Mouse (Mus musculus) forebrain, embryonic 12.5 days (tissue): ENCODE measurements around the gene Lpar1. TPM values are rescaled to one million over a fixed set of nuclear protein-coding genes. Genes with fewer than 3 reads are reported as not detected.

ENCODE experiments used
- ATAC-seq: fragments of 200-750 bp; cut with Nextera tagmentation; 2 replicates; pipeline ENCODE4 v1.8.0; 2017; ENCODE audit warnings: moderate TSS enrichment; ENCODE audit not compliant: low FRiP score
- H3K27ac ChIP-seq: fragments of 300-500 bp; sonication (generic); 2 replicates; pipeline ENCODE4 v1.5.1; 2016; ENCODE audit warnings: mild to moderate bottlenecking
- H3K27me3 ChIP-seq: fragments of 300-500 bp; sonication (generic); 2 replicates; pipeline ENCODE4 v1.6.1; 2016; ENCODE audit warnings: mild to moderate bottlenecking
- H3K36me3 ChIP-seq: fragments of 300-500 bp; sonication (generic); replicated peaks from 2 replicates; pipeline ENCODE4 v1.6.1; 2016; ENCODE audit warnings: mild to moderate bottlenecking
- H3K4me1 ChIP-seq: fragments of 300-500 bp; sonication (generic); 2 replicates; pipeline ENCODE4 v1.6.1; 2016
- H3K4me2 ChIP-seq: fragments of 300-500 bp; sonication (generic); 2 replicates; pipeline ENCODE4 v1.6.1; 2016; ENCODE audit warnings: mild to moderate bottlenecking, moderate library complexity
- H3K4me3 ChIP-seq: fragments of 300-500 bp; sonication (generic); replicated peaks from 2 replicates; pipeline ENCODE4 v1.5.1; 2016; ENCODE audit warnings: mild to moderate bottlenecking
- H3K9ac ChIP-seq: fragments of 300-500 bp; sonication (generic); 2 replicates; pipeline ENCODE4 v1.6.1; 2016; ENCODE audit warnings: mild to moderate bottlenecking
- H3K9me3 ChIP-seq: fragments of 300-500 bp; sonication (generic); 2 replicates; pipeline ENCODE4 v1.6.1; 2016
- WGBS: fragments of 180-500 bp; shearing (Covaris S2); methylation state at CpG from one replicate; pipeline ENCODE4 v1.1.7; 2016; 5-methylcytosine and 5-hydroxymethylcytosine counted together
- polyA plus RNA-seq: library from polyadenylated mRNA; unstranded; fragments of >200 nt; fragmentation: Nextera tagmentation; extraction: Ambion mirVana; gene quantifications from 2 replicates; pipeline ENCODE4 v1.2.1, GENCODE M21; 2016

Gene Lpar1
- polyA plus RNA-seq, 1 experiment from 2014 or later, result 50.2 TPM

DNA sequence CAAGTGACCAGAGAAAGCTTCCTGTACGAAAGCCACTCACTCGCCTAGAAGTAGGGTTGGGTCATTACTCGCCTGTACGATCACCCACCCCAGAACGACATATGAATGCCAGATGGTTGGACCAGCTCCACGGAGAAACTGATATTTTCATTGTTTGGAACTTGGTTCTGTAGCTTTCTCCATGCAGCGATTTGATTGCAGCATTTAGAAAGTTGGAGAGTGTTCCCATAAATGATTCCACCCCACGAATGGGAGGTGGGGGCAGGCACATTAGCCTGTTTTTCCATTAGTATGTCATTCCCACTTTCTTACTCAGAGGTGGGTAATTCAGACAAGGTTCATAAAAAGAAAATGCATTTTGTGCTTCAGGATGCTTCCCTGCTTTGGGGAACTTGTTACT is 14.8 kb upstream of the Lpar1 start:
- H3K4me1 ChIP-seq, result peaks cover 6% of the 10 kb centered on the region
- no peak overlapping the region for H3K4me3 ChIP-seq
- H3K9ac ChIP-seq, result no peak overlapping the region
- no peaks in the 10 kb centered on the region for H3K36me3 ChIP-seq
- no peak for ATAC-seq
- H3K9me3 ChIP-seq, result no peaks in the 10 kb centered on the region
- 81% methylated on average over 8 of the region's 8 CpGs for WGBS
- no peak overlapping the region for H3K27ac ChIP-seq
- no peaks in the 10 kb centered on the region for H3K27me3 ChIP-seq
- H3K4me2 ChIP-seq, result no peak overlapping the region

DNA sequence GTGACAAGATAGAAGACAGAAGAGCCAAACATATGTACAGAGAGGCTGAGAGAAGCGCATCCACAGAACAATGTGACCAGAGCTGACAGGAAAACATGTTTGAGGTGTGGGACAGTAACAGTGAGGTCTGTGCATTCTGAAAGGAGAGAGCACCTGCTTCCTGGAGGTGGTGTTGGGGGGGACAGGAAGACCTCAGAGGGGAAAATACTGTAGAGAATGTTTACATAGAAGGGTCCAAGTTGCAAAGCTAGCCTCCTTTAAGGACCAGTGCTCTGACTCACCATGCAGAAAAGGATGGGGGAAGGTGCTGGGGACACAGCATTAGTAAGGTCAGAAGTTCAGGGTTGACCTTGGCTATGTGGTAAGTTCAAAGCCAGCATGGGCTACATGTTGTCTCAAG is 9.1 kb upstream of the Lpar1 start:
- Histone ChIP-seq H3K9ac (no peak overlapping the region), H3K4me1 (no peaks in the 10 kb centered on the region), H3K4me2 (no peak overlapping the region), H3K27ac (no peak overlapping the region), H3K36me3 (no peaks in the 10 kb centered on the region), H3K27me3 (no peaks in the 10 kb centered on the region), H3K4me3 (no peak overlapping the region), H3K9me3 (no peaks in the 10 kb centered on the region)
- 100% methylated on average over 1 of the region's 1 CpGs for WGBS
- ATAC-seq, result no peak

DNA sequence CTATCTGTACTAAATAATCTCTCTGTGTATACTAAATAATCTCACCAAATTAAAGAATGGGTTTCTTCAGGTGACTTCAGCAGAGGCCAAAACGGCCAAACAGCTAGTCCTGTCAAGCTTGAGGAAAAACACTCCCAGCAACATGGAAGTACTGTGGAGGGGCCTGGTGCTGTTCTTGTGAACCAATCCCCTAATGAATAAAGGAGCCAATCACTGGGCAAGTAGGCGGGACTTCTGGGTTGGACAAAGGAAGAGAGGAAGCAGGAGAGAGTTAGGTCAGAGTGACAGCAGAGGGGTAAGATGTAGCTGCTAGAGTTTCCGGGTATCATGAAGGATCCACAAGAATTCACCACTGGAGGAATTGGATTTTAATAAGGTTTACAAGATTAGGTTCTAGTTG is 3.3 kb upstream of the Lpar1 start:
- H3K4me2 ChIP-seq, result no peak overlapping the region
- H3K9ac ChIP-seq, result no peak overlapping the region
- H3K9me3 ChIP-seq, result no peaks in the 10 kb centered on the region
- ATAC-seq, result no peak
- H3K36me3 ChIP-seq, result no peaks in the 10 kb centered on the region
- peaks cover 15% of the 10 kb centered on the region for H3K4me1 ChIP-seq
- 0 out of 2 replicates have a peak, but pooled peaks cover 8% of the 10 kb centered on the region for H3K27me3 ChIP-seq
- H3K4me3 ChIP-seq, result no peak overlapping the region
- WGBS, result 80% methylated on average over 3 of the region's 3 CpGs
- no peak overlapping the region for H3K27ac ChIP-seq

DNA sequence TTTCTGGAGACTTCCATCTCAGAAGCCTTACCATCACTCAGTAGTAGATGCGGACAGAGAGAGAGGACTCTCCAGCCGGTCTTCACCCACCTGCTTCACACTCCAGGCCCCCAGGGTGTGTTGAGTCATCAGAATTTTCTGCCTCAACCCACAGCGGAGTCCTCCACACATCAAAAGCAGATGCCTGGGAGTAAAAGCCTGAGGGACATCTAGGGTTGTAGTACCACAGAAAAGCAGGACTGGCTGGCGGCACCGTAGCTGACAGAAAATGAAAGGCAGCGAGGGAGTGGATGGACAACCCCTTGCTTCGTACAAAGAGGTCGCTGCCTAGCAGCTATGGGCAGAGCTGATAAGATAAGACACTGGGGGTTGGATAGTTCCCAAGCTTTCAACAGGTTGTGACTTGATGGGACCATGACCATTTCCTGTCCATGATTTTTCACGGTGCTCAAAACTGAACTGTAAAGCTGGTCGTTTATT is 701 bp upstream of the Lpar1 start:
- no peak overlapping the region; the same call in 1 of the 2 replicates for H3K4me3 ChIP-seq
- 34% methylated on average over 10 of the region's 10 CpGs for WGBS
- no peak for ATAC-seq

DNA sequence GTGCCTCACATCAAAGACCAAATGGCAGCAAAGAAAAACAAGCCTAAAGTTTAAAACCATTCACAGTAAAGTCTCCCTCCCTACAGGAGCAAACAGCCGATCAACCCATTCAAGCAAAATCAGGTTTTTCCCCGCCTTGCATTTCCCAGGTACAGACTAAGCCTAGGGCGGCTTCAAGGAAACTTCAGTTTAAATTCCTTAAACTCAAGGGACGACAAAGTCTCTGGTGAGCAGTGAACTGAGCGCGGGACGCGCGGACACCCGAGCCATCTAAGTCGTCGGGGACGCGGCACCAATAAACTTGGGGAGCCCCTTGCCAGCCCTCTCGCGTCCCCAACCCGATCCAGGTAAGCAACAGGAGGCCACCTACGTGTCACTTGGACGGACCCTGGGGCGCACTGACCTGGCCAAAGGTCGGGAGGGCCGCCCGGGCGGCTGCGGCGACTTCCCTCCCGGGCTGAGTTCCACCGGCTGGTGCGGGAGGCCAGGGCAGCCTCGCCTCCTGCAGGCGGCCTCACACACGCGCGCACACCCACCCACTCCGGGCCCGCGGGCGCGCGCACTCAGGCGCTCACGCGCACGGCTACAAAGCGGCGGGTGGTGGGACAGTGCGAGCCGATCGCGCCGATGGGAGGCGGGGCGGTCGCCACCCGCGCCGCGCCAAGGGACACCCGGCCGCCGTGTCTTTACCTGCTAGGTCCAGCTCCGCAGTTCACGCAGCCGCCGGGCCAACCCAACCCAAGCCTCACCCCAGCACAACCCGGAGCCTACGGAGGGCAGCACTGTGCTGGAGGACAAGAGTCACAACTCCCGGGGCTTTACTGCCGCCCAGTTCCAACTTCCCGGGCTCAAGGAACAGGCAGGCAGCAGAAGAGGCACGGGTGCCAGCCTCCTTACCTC is 717 bp downstream of the Lpar1 start:
- peak overlapping the region; percentile 86 for H3K4me2 ChIP-seq
- H3K36me3 ChIP-seq, result no peaks in the 10 kb centered on the region
- WGBS, result under 1% methylated on average over 69 of the region's 71 CpGs
- H3K27ac ChIP-seq, result peak overlapping the region; percentile 72
- peak overlapping the region; percentile 70 for H3K4me3 ChIP-seq
- peak overlapping the region; percentile 70 for H3K9ac ChIP-seq
- H3K4me1 ChIP-seq, result peaks cover 15% of the 10 kb centered on the region
- no peaks in the 10 kb centered on the region for H3K9me3 ChIP-seq
- H3K27me3 ChIP-seq, result peaks cover 11% of the 10 kb centered on the region; the same call in 1 of the 2 replicates
- peak; percentile 90 for ATAC-seq

More for the DNA sequence above, 701 bp upstream of the Lpar1 start:
- H3K27me3 ChIP-seq, result peaks cover 8% of the 10 kb centered on the region; the same call in 1 of the 2 replicates
- no peaks in the 10 kb centered on the region for H3K9me3 ChIP-seq
- H3K36me3 ChIP-seq, result no peaks in the 10 kb centered on the region
- no peak overlapping the region for H3K27ac ChIP-seq
- peaks cover 15% of the 10 kb centered on the region for H3K4me1 ChIP-seq
- H3K4me2 ChIP-seq, result peak overlapping the region; percentile 86; the same call in 1 of the 2 replicates
- H3K9ac ChIP-seq, result 0 out of 2 replicates have a peak overlapping the region, but pooled peaks have one; percentile 70

DNA sequence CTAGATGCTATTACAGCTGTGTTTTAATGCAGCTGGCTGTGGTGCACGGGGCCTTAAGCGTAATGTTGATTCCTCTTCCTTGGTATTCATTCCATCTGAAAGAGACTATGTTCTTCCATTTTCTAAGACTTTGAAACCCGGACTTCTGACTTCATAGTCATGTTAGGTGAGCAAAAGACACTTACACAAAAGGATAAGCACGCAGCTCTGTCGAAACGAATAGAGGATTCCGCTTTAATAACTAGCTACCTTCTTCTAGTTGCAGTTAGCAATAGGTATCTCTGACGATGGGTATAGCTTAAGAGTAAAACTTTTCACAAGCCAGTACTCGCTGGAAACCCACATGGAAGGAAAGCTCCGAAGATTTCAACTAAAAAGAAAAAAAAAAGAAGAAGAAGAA is 1.5 kb downstream of the Lpar1 start:
- H3K9me3 ChIP-seq, result no peaks in the 10 kb centered on the region
- peaks cover 11% of the 10 kb centered on the region; the same call in 1 of the 2 replicates for H3K27me3 ChIP-seq
- no peak for ATAC-seq
- peak overlapping the region; percentile 70 for H3K9ac ChIP-seq
- peaks cover 18% of the 10 kb centered on the region for H3K4me1 ChIP-seq
- no peaks in the 10 kb centered on the region for H3K36me3 ChIP-seq
- peak overlapping the region; percentile 86 for H3K4me2 ChIP-seq
- 3% methylated on average over 10 of the region's 10 CpGs for WGBS
- H3K4me3 ChIP-seq, result peak overlapping the region; percentile 70
- H3K27ac ChIP-seq, result peak overlapping the region; percentile 72

DNA sequence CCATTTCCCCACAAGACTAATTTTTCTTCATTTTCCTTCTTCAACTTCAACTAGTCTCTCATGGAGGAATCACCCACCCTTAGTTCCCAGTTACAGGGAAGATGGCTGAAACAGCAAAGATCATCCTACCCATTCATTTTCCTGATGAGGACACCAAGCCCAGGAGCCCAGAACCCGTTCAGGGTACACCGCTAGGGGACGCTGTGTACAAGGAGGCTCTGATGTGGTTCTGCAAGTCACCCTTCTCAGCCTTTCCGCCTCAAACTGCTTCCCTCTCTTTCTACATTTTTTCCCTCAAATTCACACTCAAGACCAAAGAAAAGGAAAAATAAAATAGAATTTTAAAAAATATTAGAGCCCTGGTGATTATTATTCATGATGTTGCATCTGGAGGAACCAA is 1.9 kb downstream of the Lpar1 start:
- H3K4me3 ChIP-seq, result peak overlapping the region; percentile 70
- H3K4me2 ChIP-seq, result peak overlapping the region; percentile 86
- ATAC-seq, result no peak
- H3K36me3 ChIP-seq, result no peaks in the 10 kb centered on the region
- H3K9ac ChIP-seq, result no peak overlapping the region
- H3K27ac ChIP-seq, result no peak overlapping the region
- H3K9me3 ChIP-seq, result no peaks in the 10 kb centered on the region
- H3K27me3 ChIP-seq, result peaks cover 11% of the 10 kb centered on the region; the same call in 1 of the 2 replicates
- peaks cover 18% of the 10 kb centered on the region for H3K4me1 ChIP-seq
- 3% methylated on average over 4 of the region's 4 CpGs for WGBS

DNA sequence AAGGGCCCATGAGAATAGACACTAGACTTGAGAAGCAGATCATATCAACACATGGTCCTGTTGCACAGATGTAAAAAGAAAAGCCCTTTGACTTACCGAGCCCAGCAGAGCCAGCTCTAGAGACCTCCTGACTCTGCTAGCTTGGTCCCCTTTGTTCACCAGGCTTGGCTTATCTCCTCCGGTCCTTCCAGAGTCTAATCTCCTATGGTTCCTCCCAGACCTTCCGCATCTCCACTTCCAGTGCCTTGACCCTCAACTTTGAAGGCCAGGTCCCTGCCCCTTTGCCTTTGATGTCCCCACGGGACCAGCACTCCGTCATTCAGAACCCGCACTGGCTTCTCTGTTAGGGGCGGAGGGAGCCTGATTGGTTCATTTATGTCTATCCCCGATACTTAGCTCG is 6.0 kb downstream of the Lpar1 start:
- H3K27me3 ChIP-seq, result peaks cover 3% of the 10 kb centered on the region; the same call in 1 of the 2 replicates
- WGBS, result 65% methylated on average over 9 of the region's 9 CpGs
- H3K4me2 ChIP-seq, result no peak overlapping the region
- no peak overlapping the region for H3K27ac ChIP-seq
- H3K36me3 ChIP-seq, result 0 out of 2 replicates have a peak, but pooled peaks cover 3% of the 10 kb centered on the region
- H3K9me3 ChIP-seq, result no peaks in the 10 kb centered on the region
- H3K4me1 ChIP-seq, result peaks cover 14% of the 10 kb centered on the region
- no peak overlapping the region for H3K9ac ChIP-seq
- no peak for ATAC-seq
- H3K4me3 ChIP-seq, result no peak overlapping the region

DNA sequence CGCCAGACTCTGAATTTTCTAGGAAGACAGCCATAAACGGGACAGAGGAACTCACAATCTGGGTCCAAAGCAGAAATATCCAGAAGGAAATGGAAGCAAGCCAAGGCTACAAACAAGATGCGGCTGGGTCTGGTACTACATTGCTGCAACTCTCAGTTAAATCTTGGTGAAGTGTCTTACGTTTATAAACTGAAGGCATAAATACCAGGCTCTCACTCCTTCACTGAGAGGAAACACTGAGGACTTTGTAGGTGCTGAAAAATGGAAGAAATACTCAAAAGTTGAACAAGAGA is 6.5 kb downstream of the Lpar1 start:
- no peak for ATAC-seq
- Histone ChIP-seq H3K9me3 (no peaks in the 10 kb centered on the region), H3K9ac (no peak overlapping the region), H3K4me1 (peaks cover 11% of the 10 kb centered on the region), H3K4me3 (no peak overlapping the region), H3K4me2 (no peak overlapping the region), H3K36me3 (0 out of 2 replicates have a peak, but pooled peaks cover 3% of the 10 kb centered on the region), H3K27me3 (peaks cover 3% of the 10 kb centered on the region; the same call in 1 of the 2 replicates), H3K27ac (no peak overlapping the region)
- 81% methylated on average over 4 of the region's 4 CpGs for WGBS

DNA sequence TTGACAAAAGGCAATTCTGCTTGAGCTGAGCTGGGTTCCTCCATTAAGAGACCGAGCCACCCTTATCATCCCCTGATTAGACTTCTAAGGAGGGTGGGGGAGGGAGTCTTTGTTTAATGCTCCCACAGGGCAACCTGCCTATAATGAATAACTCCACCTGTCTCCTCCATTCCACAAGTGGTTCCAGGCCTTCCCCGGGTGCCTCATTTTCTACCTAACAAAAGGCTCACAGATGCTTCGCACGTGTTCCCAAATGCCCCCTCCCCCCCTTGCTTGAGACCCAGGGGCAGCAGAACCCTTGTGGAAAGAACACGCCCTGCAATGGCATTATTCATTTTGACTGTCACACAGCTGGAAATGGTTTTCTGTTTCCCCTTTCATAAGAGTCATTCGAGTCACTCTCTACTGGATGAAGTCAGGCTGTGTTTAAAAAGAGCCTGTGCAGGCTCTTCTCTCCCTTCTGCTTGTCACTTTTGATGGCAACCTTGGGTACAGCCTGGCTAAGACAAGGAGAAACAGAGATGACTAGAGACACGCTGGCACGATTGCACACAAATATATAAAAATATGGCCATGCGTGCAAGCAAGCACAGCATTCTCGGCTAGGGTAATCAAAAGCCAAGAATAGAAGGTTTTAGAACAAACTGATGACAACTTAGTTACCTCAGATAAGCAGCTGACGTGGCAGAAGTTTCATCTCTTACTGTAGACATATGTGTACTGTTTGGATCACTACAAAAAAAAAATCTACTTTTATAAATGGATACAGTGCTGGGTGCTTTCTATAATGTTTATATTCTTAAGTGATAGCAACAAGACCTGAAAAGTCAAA is 7.0 kb downstream of the Lpar1 start:
- H3K36me3 ChIP-seq, result 0 out of 2 replicates have a peak, but pooled peaks cover 3% of the 10 kb centered on the region
- 41% methylated on average over 11 of the region's 11 CpGs for WGBS
- no peak overlapping the region for H3K27ac ChIP-seq
- H3K9ac ChIP-seq, result no peak overlapping the region
- peaks cover 3% of the 10 kb centered on the region; the same call in 1 of the 2 replicates for H3K27me3 ChIP-seq
- no peaks in the 10 kb centered on the region for H3K9me3 ChIP-seq
- H3K4me3 ChIP-seq, result no peak overlapping the region
- no peak overlapping the region for H3K4me2 ChIP-seq
- H3K4me1 ChIP-seq, result peaks cover 11% of the 10 kb centered on the region
- ATAC-seq, result no peak

DNA sequence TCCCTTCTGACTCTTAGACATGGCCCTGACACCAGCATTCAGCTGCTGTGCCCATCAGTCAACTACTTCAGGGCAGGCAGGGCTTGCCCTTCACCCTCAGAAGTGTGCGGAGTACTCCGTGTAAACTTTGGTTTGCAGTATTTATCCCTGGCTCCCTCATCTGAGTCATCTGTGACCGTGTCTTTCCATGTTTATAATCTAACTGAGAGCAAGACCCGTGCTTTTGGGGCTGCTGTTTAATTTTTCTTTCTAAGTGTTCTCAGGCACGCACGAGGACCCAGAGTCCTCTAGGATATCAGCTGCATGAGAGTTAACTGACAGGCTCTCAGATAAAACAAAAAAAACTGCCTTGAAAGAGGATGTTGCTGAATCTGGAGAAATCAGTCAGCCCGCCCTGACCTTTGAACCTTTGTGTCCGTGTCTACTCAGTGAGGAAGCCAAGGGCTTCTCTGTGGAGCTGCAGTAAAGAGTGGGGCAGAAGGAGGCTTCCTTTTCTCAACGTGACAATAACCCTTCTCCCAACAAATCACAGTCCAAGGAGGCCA is 7.7 kb downstream of the Lpar1 start:
- peaks cover 11% of the 10 kb centered on the region for H3K4me1 ChIP-seq
- 0 out of 2 replicates have a peak, but pooled peaks cover 3% of the 10 kb centered on the region for H3K36me3 ChIP-seq
- H3K27ac ChIP-seq, result no peak overlapping the region
- H3K9ac ChIP-seq, result no peak overlapping the region
- H3K9me3 ChIP-seq, result no peaks in the 10 kb centered on the region
- no peak overlapping the region for H3K4me2 ChIP-seq
- no peak for ATAC-seq
- no peak overlapping the region for H3K4me3 ChIP-seq
- H3K27me3 ChIP-seq, result peaks cover 3% of the 10 kb centered on the region; the same call in 1 of the 2 replicates
- 50% methylated on average over 9 of the region's 9 CpGs for whole genome bisulfite sequencing

DNA sequence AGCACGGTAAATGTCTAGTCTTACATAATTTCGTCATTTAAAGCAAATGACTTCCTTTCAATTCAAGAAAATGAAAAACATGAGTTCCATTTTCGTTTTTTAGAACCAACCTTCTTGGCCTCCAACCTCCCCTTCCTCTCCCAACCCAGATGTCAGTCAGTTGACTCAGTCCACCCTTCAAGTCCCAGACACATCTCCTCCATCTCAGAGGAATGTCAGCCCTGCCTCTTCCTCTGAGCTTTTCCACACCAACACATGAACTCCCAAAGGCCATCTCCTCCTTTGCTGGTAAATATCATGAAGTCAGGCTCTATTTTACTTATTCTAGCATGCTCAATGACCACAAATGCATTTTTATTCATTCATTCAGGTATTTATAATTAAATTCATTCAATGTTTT is 10.5 kb downstream of the Lpar1 start:
- no peak for ATAC-seq
- Histone ChIP-seq H3K36me3 (0 out of 2 replicates have a peak, but pooled peaks cover 3% of the 10 kb centered on the region), H3K4me2 (no peak overlapping the region), H3K9ac (no peak overlapping the region), H3K27ac (no peak overlapping the region), H3K4me1 (peaks cover 11% of the 10 kb centered on the region), H3K9me3 (no peaks in the 10 kb centered on the region), H3K27me3 (no peaks in the 10 kb centered on the region), H3K4me3 (no peak overlapping the region)
- 91% methylated on average over 3 of the region's 3 CpGs for WGBS
